Mouse (Mus musculus) megakaryocyte-erythroid progenitor cell, adult 5-6 weeks (primary cell): ENCODE results near the gene Sox30. TPM values are rescaled to one million over a fixed set of nuclear protein-coding genes. Genes with fewer than 3 reads are reported as not detected.

Experiments
- total RNA-seq, 2 experiments: library from RNA; stranded (forward) in 1 of 2; stranded (reverse) in 1 of 2; fragments of 200-1000, 215-1000 nt in 1 of 2; fragments of >200 nt in 1 of 2; fragmentation: Nextera tagmentation in 1 of 2; gene quantifications; 2 replicates each; pipeline ENCODE4 v1.2.3; 2014 to 2017

Sox30 gene
- total RNA-seq, 2 experiments from 2014 or later = not detected

Other genes with a start within 250 kb of the Sox30 start
- 121 and 126 TPM in 2 replicates for gene Clint1, start 128.3 kb upstream of the Sox30 start, total RNA-seq (2014; fragmentation: Nextera tagmentation)
- gene Clint1, start 128.3 kb upstream of the Sox30 start, total RNA-seq (2017) = 174 and 179 TPM in 2 replicates
- gene Lsm11, start 35.4 kb upstream of the Sox30 start, total RNA-seq (2014; fragmentation: Nextera tagmentation) = 3.6 and 4.4 TPM in 2 replicates
- gene Lsm11, start 35.4 kb upstream of the Sox30 start, total RNA-seq (2017) = 2.3 and 6.4 TPM in 2 replicates
- gene Thg1l, start 24.8 kb upstream of the Sox30 start, total RNA-seq (2014; fragmentation: Nextera tagmentation) = 25.1 and 33.2 TPM in 2 replicates
- gene Thg1l, start 24.8 kb upstream of the Sox30 start, total RNA-seq (2017) = 43.7 and 54.6 TPM in 2 replicates
- 8.4 TPM in 1 of 2 replicates, not detected in the other for gene Gm12166, start 72.0 kb downstream of the Sox30 start, total RNA-seq (2014; fragmentation: Nextera tagmentation)
- gene Gm12166, start 72.0 kb downstream of the Sox30 start, total RNA-seq (2017) = 7.6 and 8.1 TPM in 2 replicates
- 0.20 and 0.92 TPM in 2 replicates for gene Adam19, start 75.7 kb downstream of the Sox30 start, total RNA-seq (2014; fragmentation: Nextera tagmentation)
- not detected in 2 replicates for gene Adam19, start 75.7 kb downstream of the Sox30 start, total RNA-seq (2017)
- not detected in 2 replicates for gene Nipal4, start 186.2 kb downstream of the Sox30 start, total RNA-seq (2014; fragmentation: Nextera tagmentation)
- not detected in 2 replicates for gene Nipal4, start 186.2 kb downstream of the Sox30 start, total RNA-seq (2017)